Mouse (Mus musculus) liver, adult 2 months (tissue): ENCODE measurements around the gene Atxn1. TPM values are rescaled to one million over a fixed set of nuclear protein-coding genes. Genes with fewer than 3 reads are reported as not detected.

Experiments used
- DNase-seq: peaks from one replicate; pipeline ENCODE4 v3.0.0-alpha.2; 2011; ENCODE audit warnings: low read depth, low spot score; ENCODE audit errors: extremely low read depth
- H3K27ac ChIP-seq: fragments of 200-500 bp; replicated peaks from 2 replicates; pipeline ENCODE4 v1.5.1; 2012; ENCODE audit warnings: low read depth, mild to moderate bottlenecking, control low read depth, inconsistent platforms, low read length; ENCODE audit not compliant: insufficient read depth
- H3K27me3 ChIP-seq: fragments of 200-500 bp; 2 replicates; pipeline ENCODE4 v1.6.1; 2012; ENCODE audit warnings: mild to moderate bottlenecking, moderate library complexity, low read length, inconsistent platforms; ENCODE audit not compliant: control insufficient read depth, insufficient read depth
- H3K36me3 ChIP-seq: fragments of 200-500 bp; 2 replicates; pipeline ENCODE4 v1.6.1; 2012; ENCODE audit warnings: low read length, inconsistent platforms; ENCODE audit not compliant: control insufficient read depth, insufficient read depth
- H3K4me1 ChIP-seq: fragments of 200-500 bp; 2 replicates; pipeline ENCODE4 v1.6.1; 2011; ENCODE audit warnings: low read length; ENCODE audit not compliant: control insufficient read depth, insufficient read depth
- H3K4me3 ChIP-seq: fragments of 200-500 bp; 2 replicates; pipeline ENCODE4 v1.5.1; 2011; ENCODE audit warnings: low read depth, mild to moderate bottlenecking, control low read depth, low read length, moderate library complexity; ENCODE audit not compliant: insufficient read depth
- H3K79me2 ChIP-seq: fragments of 200-500 bp; 2 replicates; pipeline ENCODE4 v1.6.1; 2012; ENCODE audit warnings: inconsistent platforms, mild to moderate bottlenecking, low read length, moderate library complexity; ENCODE audit not compliant: control insufficient read depth, insufficient read depth
- H3K9ac ChIP-seq: fragments of 200-500 bp; 2 replicates; pipeline ENCODE4 v1.6.1; 2012; ENCODE audit warnings: low read depth, mild to moderate bottlenecking, control low read depth, inconsistent platforms, low read length
- CTCF ChIP-seq: fragments of 200-500 bp; IDR thresholded peaks from 2 replicates; pipeline ENCODE4 v1.5.1; 2011; ENCODE audit warnings: low read depth, low read length, control low read depth
- POLR2A ChIP-seq: fragments of 200-500 bp; IDR thresholded peaks from 2 replicates; pipeline ENCODE4 v1.6.1; 2011; ENCODE audit warnings: low read length, control low read depth; ENCODE audit not compliant: insufficient read depth; ENCODE audit errors: extremely low read depth
- WGBS: fragments of 180-500 bp; shearing (Covaris S2); methylation state at CpG from one replicate; pipeline ENCODE4 v1.1.7; 2018; 5-methylcytosine and 5-hydroxymethylcytosine counted together
- polyA plus RNA-seq: library from polyadenylated mRNA; depleted of rRNA; stranded (reverse); fragments of >200 nt; gene quantifications from 2 replicates; pipeline ENCODE4 v1.2.3, GENCODE M21; 2012
- total RNA-seq: library from RNA; depleted of rRNA; stranded (reverse); fragments of >200 nt; gene quantifications from 2 replicates; pipeline ENCODE4 v1.2.3, GENCODE M21; 2014

The Atxn1 gene
- total and polyA plus RNA-seq, 2 experiments: 7.7 to 7.8 TPM

- Histone ChIP-seq H3K27me3 (no peaks in the 10 kb centered on the region), H3K4me1 (no peaks in the 10 kb centered on the region), H3K4me3 (no peak overlapping the region), H3K36me3 (no peaks in the 10 kb centered on the region), H3K9ac (no peak overlapping the region), H3K79me2 (no peaks in the 10 kb centered on the region), H3K27ac (no peak overlapping the region)
- no peak for DNase-seq
- 82% methylated on average over 7 of the region's 7 CpGs for WGBS
- TF ChIP-seq POLR2A: no peak
- TF ChIP-seq CTCF: no peak
Observed at GRCm38 (mm10) chr13:46005656-46006055, 40.8 kb upstream of the Atxn1 start.

- H3K4me1 ChIP-seq: no peaks in the 10 kb centered on the region
- H3K36me3 ChIP-seq: no peaks in the 10 kb centered on the region
- no peak overlapping the region for H3K9ac ChIP-seq
- WGBS: 89% methylated on average over 5 of the region's 5 CpGs
- TF ChIP-seq POLR2A: no peak
- no peak for TF ChIP-seq CTCF
- H3K27ac ChIP-seq: no peak overlapping the region
- H3K79me2 ChIP-seq: no peaks in the 10 kb centered on the region
- no peaks in the 10 kb centered on the region for H3K27me3 ChIP-seq
- no peak for DNase-seq
- no peak overlapping the region for H3K4me3 ChIP-seq
Observed at GRCm38 (mm10) chr13:46001356-46001755, 36.5 kb upstream of the Atxn1 start.

GRCm38 (mm10) chr13:45992953-45993352 lies 28.1 kb upstream of the Atxn1 start:
- no peak for DNase-seq
- Histone ChIP-seq H3K27ac (no peak overlapping the region), H3K79me2 (no peaks in the 10 kb centered on the region), H3K4me1 (no peaks in the 10 kb centered on the region), H3K27me3 (no peaks in the 10 kb centered on the region), H3K9ac (no peak overlapping the region), H3K4me3 (no peak overlapping the region), H3K36me3 (no peaks in the 10 kb centered on the region)
- TF ChIP-seq POLR2A: no peak
- no peak for TF ChIP-seq CTCF
- 93% methylated on average over 9 of the region's 9 CpGs for WGBS

GRCm38 (mm10) chr13:45990486-45990885 lies 25.7 kb upstream of the Atxn1 start:
- Histone ChIP-seq H3K27me3 (no peaks in the 10 kb centered on the region), H3K36me3 (no peaks in the 10 kb centered on the region), H3K79me2 (no peaks in the 10 kb centered on the region), H3K9ac (no peak overlapping the region), H3K27ac (no peak overlapping the region), H3K4me3 (no peak overlapping the region), H3K4me1 (no peaks in the 10 kb centered on the region)
- no peak for DNase-seq
- TF ChIP-seq CTCF (no peak), POLR2A (no peak)
- WGBS: 80% methylated on average over 5 of the region's 5 CpGs

DNA sequence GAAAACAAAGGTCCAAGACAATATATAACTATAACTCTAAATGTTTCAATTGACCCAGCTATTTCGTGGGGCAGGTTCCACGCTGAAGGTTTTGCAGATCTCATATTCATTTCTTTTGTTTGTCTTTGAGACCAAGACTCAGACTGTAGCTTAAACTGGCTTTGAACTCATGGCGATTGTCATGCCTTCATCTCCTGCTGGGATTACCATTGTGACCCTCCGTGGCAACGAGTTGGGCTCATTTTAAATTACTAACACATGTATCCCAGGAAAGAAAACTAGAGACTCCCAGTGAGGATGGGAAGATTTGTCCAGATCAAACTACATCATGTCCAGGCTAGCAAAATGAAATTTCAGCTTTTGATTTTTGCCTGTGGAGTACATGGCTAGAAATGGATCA lies 14.4 kb upstream of the Atxn1 start:
- no peak overlapping the region for H3K4me3 ChIP-seq
- TF ChIP-seq CTCF (no peak), POLR2A (no peak)
- H3K27me3 ChIP-seq: no peaks in the 10 kb centered on the region

DNA sequence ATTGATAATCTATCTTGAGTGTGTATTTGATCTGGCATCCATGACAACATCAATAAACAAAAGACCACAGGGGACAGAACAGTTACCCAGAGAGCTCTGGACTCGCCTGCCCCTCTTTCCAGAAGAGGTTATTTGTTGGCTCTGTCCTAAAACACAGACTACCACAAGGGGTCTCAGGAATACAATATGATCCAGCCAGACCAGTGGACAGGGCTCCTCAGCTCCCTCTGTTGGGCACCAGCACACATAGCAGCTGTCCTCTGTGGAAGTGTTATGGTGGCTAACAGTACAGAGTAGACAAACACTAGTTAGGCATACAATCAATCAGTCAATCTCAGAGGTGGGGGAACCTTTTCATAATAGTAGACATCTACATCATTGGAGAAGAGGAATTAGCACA lies 12.1 kb upstream of the Atxn1 start:
- Histone ChIP-seq H3K4me1 (no peaks in the 10 kb centered on the region), H3K4me3 (no peak overlapping the region), H3K79me2 (no peaks in the 10 kb centered on the region), H3K27ac (no peak overlapping the region), H3K27me3 (no peaks in the 10 kb centered on the region), H3K9ac (no peak overlapping the region), H3K36me3 (no peaks in the 10 kb centered on the region)
- peak; percentile 95 for TF ChIP-seq CTCF
- no peak for TF ChIP-seq POLR2A
- 73% methylated on average over 1 of the region's 1 CpGs for WGBS
- DNase-seq: peak; percentile 41

More for the DNA sequence above, 14.4 kb upstream of the Atxn1 start:
- DNase-seq: no peak
- no peaks in the 10 kb centered on the region for H3K4me1 ChIP-seq
- no peaks in the 10 kb centered on the region for H3K36me3 ChIP-seq
- H3K9ac ChIP-seq: no peak overlapping the region
- no peaks in the 10 kb centered on the region for H3K79me2 ChIP-seq
- H3K27ac ChIP-seq: no peak overlapping the region
- WGBS: 87% methylated on average over 5 of the region's 5 CpGs
